Mouse (Mus musculus) testis, postnatal 14 days (tissue): ENCODE results near the gene Ube2cbp.

Experiments
- DNase-seq: peaks from one replicate; pipeline ENCODE4 v3.0.0; 2021; ENCODE audit warnings: low spot score

Ube2cbp gene

DNA sequence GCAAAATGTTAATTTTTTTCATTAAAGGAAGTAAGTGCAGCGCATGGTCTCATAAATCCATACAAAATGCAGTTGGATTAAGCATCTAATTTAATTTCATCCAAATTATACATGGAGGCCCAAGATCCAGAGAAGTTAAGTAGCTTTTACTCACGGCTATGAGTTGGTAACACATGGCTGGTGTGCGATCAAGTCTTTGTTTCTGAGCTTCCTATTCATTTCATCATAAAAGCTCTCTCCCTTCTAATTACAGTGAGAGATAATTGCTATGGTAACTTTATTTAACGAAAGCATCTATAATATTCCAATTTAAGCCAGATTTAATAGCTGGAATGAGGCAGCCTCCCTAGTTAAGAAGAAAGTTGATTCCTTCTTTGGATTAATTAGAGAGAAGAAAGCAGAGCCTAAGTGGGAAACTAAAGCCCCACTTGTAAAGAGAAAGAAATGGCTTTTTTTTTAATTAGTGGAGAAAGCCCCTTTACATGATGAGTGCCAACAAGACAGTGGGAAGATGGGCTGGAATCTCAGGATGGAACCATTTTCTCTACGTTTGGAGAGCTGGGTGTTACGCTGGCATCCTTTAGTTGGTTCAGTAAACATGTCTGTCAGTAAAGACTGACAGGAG is 145.1 kb downstream of the Ube2cbp start:
- no peak for DNase-seq

DNA sequence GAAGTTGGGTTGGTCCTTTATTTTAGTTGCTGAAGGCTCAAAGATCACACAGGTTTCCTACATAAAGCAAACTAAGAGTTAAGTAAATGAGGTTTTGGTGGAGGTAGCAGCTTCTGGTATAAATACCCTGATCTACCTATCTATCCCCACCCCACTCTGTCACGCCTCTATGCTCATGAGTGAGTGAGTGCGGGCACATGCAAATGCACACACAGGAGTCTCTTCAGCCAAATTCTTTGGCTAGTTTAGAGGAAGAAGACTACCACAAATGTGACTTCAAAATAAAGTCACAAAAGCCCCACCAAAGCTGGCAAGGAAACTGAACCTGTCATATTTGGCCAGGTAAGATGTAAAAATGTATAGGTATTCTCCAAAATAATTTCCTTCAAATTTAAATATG is 149.1 kb downstream of the Ube2cbp start:
- DNase-seq, result no peak

DNA sequence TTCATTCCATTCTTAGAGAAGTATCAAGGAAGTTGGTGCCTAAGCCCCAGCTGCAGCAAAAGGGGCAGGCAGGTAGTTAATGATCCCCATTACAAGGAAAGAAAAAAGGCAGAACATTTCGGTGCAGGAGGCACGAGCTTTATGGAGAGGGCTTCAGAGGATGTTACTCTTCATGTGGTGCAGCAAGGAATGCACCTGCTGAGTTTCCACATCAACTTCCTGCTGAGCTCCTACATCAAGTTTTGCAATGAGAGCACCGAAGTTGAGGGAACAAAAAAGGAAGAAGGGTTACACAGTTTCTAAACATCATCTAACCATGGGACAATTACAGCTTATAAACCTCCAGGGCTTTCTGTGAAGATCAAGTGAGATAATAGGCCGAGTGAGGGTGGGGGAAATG is 156.1 kb downstream of the Ube2cbp start:
- DNase-seq, result no peak

DNA sequence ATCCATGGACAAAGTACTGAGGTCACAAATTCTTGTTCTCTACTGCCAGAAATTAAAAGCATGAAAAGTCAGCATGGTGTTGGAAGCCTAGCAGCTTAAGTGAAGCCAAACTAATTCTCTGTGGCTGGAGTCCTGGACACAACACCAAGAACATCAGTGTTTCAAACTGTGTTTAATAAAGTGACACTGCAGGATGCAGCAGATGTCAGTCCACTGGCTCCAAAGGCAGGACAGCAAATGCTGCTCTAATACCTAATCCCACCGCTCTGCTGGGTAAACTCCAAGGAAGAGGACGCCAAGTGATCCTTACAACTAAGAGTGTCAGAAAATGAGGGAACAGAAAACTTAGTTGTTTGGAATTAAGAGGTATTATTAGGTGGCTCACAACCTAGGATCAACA is 158.2 kb downstream of the Ube2cbp start:
- no peak for DNase-seq

DNA sequence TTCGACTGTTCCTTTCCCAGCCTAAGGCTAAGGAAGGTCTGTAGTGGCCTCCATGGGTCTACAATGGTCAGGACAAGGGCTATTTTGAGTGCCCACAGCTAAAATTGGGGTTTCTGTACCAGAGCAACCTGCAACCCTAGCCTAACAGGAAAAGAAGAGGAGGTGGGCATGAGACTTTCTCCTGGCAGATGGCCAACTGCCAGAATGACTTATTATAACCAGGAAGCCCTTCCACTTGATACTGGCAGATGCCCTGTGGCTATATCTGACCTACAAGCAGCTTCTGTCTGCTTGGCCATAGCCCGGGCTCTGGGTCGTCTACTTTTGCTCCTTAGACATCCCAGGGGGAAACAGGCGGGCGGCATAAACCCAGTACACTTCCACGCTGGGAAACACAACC is 163.3 kb downstream of the Ube2cbp start:
- no peak for DNase-seq

DNA sequence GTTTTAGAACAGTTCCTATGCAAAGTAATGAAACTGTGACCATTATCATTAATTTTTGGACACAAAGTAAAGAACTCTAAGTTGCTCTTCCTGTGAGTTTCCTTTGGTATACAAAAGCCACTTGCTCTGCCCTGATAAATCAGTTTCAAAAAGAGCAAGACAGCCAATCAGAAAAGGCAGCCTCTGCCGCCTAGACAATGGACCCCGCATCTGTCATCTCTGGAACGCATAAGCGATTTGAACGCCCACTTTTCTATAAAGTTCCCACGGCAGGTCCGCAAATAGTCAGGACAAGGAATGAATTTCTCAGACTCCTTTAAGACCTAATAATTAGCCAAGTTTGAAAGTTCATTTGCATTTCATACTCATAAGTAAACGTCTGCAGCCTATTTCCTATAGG is 166.2 kb downstream of the Ube2cbp start:
- DNase-seq, result no peak

DNA sequence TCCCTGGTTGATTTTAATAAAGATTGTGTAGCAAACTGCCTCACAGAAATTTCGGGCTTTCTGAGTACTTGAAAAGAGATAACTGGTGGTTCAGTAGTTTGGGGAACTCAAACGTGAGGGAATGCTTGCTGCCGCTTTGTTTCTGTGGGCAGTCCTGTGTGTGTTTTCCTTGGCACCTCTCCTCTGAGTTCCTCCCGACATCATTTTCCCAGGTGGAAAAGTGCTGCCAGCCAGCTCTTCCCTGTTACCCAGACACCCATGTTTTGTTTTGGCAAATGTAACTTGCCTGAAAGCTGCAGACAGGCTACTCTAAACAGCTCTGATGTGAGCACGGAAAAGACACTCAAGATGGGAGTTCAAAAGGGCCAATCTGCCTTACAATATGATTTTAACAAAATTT is 166.6 kb downstream of the Ube2cbp start:
- DNase-seq, result no peak

DNA sequence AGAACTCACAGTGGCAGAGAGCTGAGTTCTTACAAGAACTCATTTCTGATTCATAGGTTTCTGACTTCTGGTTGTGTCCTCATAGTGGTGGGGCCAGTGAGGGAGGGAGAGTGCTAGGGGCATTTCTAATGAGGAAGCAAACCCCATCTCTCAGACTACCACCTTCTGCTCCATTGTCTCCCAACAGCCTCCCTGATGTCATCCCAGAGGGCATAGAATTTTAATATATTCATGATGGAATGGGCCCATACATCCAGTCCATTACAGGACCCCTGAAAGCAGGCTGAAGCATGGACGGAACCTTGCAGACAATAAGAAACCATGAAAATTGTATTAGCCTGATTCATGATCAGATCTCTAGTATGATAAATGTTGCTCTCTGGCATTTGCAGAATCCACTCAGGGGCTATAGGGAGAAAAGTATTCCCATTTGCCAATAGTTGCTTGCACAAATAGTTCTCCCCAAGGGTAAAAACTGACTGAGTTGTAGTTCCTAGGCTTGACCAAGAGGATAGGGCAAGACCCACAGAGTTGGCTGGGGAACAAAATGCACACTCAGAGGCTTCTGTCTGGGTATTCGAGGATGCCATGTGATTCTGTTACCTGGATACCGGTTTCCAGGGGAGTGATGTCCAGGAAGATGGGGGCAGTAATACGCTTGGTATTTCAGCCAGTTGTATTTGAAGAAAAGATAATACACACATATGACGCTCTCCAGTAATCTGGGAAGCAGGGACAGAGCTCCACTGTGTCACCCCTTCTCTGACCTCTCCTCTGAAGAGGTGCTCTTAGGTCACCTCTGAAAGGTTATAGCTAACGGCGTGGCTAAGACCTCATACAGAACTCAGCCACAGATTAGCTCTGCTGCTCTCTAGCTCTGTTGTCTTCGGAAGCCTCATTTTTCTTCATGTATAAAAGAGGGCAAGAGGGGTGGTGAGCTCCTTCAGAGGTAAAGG is 167.8 kb downstream of the Ube2cbp start:
- DNase-seq, result no peak

DNA sequence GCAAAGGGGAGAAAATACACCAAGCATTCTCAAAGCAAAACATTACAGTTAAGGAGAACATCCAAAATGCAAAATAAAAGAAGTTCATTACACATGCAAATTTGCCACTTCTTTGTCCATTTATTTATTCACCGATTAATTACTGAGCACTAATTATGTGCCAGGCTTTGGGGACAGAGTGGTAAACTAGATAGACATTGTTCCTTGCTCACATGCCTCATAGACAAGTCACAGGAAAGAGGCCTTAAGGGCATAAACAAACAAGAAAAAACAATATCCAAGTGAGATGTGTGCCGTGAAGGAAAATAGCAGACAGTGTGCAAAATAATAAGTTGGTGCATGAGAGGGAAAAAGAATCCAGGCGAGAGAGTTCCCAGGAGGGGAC is 177.2 kb downstream of the Ube2cbp start:
- no peak for DNase-seq

DNA sequence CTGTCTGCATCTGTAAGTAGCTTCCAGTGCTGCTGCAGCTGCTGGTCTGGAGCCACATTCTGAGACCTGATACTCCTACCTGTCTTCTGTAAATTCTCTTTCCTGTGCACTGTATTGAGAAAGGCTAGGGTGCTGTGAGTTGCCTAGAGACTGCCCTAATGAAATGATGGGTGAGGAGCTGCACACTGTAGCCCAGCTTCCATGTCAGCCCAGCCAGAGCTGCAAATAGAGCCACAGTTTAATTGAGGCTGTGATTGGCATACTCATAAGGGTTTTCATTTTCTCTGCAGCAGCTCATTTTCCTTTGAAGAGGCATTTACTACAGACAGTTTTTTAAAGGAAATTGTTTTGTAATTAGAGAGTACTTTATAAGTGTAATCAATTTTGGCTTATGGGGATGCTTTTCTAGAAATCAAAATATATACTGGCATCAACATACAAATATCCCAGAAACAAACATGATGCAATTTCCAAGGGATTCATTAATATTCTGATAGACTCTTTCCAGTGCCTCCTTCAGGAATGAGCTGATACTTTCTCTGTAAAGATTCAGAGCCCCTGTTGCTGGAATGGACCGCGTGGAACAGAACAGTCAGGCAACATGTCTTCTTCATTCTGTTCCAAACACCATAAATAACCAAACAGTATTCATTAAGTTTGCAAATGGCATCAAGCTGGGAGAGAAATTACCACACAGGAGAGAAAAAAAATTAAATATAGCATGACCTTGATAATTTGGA is 177.8 kb downstream of the Ube2cbp start:
- DNase-seq, result no peak

DNA sequence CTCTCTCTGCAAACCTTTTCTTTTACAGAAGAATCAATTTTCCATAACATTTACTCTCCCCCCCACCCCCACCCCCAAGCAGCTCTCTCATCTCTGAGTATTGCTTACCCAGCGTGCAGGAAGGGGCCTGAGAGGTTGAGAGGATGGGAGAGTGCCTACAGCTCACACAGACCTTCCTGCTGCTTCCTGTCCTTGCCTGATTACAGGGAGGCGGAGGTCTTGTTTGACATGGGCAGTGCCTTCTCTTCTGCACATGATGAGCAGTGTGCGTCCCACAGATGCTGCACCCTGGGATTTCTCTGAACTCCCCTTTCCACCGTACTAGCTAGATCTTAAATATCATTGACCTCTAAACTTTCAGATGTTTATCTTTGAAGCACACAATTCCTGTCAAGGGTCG is 182.2 kb downstream of the Ube2cbp start:
- no peak for DNase-seq

DNA sequence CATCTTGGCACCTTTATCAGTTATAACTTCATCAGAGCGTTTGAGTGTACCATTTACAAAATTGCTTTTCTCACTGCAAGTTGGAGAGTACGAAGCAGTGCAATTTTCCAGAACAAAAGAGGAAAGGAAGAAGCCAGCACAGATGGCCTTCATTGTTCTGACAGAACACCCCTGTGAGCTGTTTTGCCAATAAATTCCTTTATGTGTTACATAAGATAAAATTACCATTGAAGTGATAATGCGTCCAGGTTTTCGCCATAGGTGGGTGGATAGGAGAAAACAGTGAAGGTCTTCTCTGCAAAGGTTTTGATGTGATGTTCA is 183.6 kb downstream of the Ube2cbp start:
- no peak for DNase-seq

DNA sequence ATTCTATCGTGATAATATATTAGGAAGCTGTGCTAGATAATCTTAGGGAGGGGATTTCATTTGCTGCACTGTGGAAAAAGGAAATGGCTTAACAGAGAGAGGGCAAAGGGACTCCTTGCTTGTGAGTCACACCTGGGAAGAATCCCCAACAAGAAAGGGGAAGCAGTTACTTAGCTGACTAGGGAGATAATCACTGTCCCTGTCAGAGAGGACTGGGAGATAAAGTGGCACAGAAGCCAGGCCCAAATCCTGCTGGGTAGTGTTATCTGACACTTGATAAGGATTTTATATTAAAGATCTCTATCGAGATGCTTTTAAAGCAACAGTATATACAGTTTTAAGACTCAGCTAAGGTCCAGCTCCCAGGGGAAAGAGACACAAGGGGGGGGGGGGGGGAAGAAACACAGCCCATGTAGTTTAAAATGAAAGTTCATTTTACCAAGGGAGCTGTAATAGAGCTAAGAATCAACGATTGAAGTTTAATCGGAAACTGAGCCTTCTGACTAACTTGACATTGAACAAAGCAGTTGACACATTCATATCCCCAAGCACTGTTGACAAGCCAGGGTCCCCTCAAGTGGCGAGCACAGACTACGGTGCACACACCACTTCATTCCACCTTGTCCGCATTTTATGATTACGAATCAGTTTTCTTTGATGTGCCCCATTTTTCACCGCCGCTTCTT is 184.1 kb downstream of the Ube2cbp start:
- DNase-seq, result no peak

DNA sequence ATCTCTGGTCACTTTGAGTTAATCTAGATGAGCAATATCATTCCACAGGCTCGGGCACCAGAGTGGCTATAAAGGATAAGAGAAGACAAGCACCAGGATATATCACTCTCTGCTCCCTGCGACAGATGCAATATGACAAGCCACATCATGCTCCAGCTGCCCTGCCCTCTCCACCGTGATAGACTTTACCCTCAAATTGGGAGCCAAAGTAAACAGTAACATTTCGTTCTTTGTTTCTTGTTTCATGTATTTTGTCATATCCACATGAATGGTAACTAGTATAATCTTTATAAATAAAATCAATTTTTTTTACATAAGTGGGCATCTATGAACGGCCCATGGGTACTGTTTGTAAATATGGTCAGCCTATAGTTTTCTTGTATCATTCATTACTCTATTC is 195.2 kb downstream of the Ube2cbp start:
- DNase-seq, result no peak

DNA sequence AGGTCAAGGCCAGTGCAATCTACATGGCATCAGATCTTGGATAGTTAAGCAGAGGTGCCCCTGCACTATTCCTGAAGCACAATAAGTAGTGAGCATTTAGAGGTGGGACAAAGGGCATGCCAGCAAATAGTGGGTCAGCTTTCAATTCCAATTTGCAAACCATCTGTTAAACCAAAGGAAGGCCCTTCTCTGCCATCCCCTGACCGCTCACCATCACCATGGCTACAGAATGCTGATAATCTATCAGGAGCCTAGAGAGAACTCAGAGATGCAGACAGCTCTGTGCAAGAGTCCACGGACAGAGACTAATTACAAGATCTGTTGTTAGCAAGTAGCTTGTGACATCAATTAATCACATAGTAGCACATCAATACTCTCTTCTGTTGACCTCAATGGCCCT is 198.1 kb downstream of the Ube2cbp start:
- DNase-seq, result no peak
